Comparison of ENCODE assay signal across 8 mouse cellular contexts in the genomic region with DNA sequence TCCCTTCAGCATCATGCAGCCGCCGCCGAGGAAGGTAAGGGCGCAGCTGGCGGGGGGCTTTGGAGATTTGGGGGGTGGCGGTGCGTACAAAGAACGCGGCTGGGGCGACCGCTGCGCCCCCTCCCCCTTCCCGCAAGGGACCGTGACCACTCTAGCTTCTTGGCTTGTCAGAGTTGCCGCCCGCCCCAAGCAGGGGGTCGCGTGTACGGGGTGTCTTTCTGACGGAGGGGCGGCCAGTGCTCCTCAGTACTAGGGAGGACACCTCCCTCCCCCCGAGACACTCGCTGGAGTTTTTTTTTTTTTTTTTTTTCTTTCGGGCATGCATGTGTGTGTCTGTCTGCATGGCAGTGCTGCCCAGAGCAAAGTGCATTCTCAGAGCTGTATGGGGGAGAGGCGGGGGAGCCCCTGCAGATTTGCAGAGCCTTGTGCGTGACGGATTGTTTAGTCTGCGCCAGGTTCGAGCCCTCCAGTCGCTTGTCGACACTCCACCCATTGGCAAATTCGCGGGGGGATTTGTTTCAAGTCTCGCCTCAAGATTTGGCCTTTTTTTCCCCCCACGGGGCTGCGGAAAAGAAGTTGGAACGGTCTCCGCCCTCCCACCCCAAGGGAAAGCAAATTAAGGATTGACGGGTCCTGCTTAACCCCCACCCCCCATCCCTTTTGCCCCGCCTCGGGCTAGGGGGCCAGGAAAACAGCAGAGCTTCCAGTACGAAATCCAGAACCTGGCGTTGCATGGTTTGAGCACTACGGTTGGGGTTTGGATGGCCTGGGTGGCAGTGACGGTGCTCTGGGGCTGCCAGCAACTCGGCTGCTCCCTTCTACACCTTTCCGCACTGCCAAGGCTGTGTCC. TPM values are rescaled to one million over a fixed set of nuclear protein-coding genes. Genes with fewer than 3 reads are reported as not detected.
DNase-seq lines count a peak whose midpoint lies in the region; ATAC-seq and TF ChIP-seq lines count a peak whose summit lies in the region.

No protein-coding gene starts in this region.

- intact Hi-C loops in left cerebral cortex, adult 2 months (cut with DNase I): loop anchor here (2.0 kb wide), 2 partner anchors 46 to 122 kb away; no protein-coding TSS in a partner anchor

- H3K9ac ChIP-seq in hindbrain, embryonic 15.5 days: peak overlapping the region; percentile 95
- peak overlapping the region; percentile 78 for H3K9ac ChIP-seq in limb, embryonic 14.5 days (ENCODE audit: low read depth, low read length, severe bottlenecking)
- H3K9ac ChIP-seq in midbrain, embryonic 15.5 days: peak overlapping the region; percentile 87

- under 1% methylated on average over 47 of the region's 47 CpGs for WGBS in forebrain, embryonic 10.5 days
- WGBS in hindbrain, embryonic 15.5 days: 0% methylated on average over 46 of the region's 47 CpGs
- WGBS in limb, embryonic 14.5 days: under 1% methylated on average over 46 of the region's 47 CpGs
- WGBS in midbrain, embryonic 15.5 days: under 1% methylated on average over 47 of the region's 47 CpGs

- peak overlapping the region; percentile 59 for H3K4me2 ChIP-seq in hindbrain, embryonic 15.5 days
- peak overlapping the region; percentile 92 for H3K4me2 ChIP-seq in limb, embryonic 14.5 days (replicated peaks; ENCODE audit: low read depth, low read length, severe bottlenecking)
- peak overlapping the region; percentile 86 for H3K4me2 ChIP-seq in midbrain, embryonic 15.5 days

- peak overlapping the region; percentile 83 for H3K4me3 ChIP-seq in left cerebral cortex, adult 2 months
- peak overlapping the region; percentile 94 for H3K4me3 ChIP-seq in forebrain, embryonic 10.5 days
- H3K4me3 ChIP-seq in hindbrain, embryonic 15.5 days: peak overlapping the region; percentile 87
- H3K4me3 ChIP-seq in limb, embryonic 14.5 days (replicated peaks; ENCODE audit: low read length): peak overlapping the region; percentile 60
- peak overlapping the region; percentile 76 for H3K4me3 ChIP-seq in midbrain, embryonic 15.5 days

- H3K36me3 ChIP-seq in forebrain, embryonic 10.5 days (replicated peaks): peaks cover 34% of the 10 kb centered on the region
- H3K36me3 ChIP-seq in hindbrain, embryonic 15.5 days: peaks cover 8% of the 10 kb centered on the region; the same call in 1 of the 2 replicates
- H3K36me3 ChIP-seq in limb, embryonic 14.5 days (ENCODE audit: control insufficient read depth, insufficient read depth, low read length): peaks cover 20% of the 10 kb centered on the region; the same call in 1 of the 2 replicates
- H3K36me3 ChIP-seq in midbrain, embryonic 15.5 days (replicated peaks): 0 out of 2 replicates have a peak, but pooled peaks cover 3% of the 10 kb centered on the region

- peak in 1 of 2 experiments; percentile 30 for DNase-seq in left cerebral cortex, adult 2 months (ENCODE audit: extremely low spot score in 1 of 2, low spot score in 2 of 2)
- no peak for DNase-seq in left cerebral cortex, adult 18-20 months (ENCODE audit: low spot score in 2 of 2)
- peak; percentile 57 for DNase-seq in brain, adult 2 months (ENCODE audit: low read depth, low spot score)
- peak; percentile 61 for DNase-seq in forebrain, embryonic 10.5 days (ENCODE audit: extremely low spot score, low spot score)
- DNase-seq in limb, embryonic 14.5 days (ENCODE audit: low spot score): peak; percentile 32
- peak; percentile 70 for DNase-seq in thymus, postnatal 14 days

- peaks cover 25% of the 10 kb centered on the region for H3K4me1 ChIP-seq in forebrain, embryonic 10.5 days
- peaks cover 23% of the 10 kb centered on the region for H3K4me1 ChIP-seq in hindbrain, embryonic 15.5 days (replicated peaks)
- peaks cover 11% of the 10 kb centered on the region for H3K4me1 ChIP-seq in limb, embryonic 14.5 days (ENCODE audit: control insufficient read depth, insufficient read depth, low read length)
- H3K4me1 ChIP-seq in midbrain, embryonic 15.5 days: peaks cover 17% of the 10 kb centered on the region

- peak overlapping the region; percentile 93 for H3K27ac ChIP-seq in left cerebral cortex, adult 2 months
- peak overlapping the region; percentile 96 for H3K27ac ChIP-seq in forebrain, embryonic 10.5 days
- peak overlapping the region; percentile 99 for H3K27ac ChIP-seq in hindbrain, embryonic 15.5 days (replicated peaks)
- peak overlapping the region; percentile 97 for H3K27ac ChIP-seq in limb, embryonic 14.5 days (replicated peaks; ENCODE audit: low read depth, low read length)
- H3K27ac ChIP-seq in midbrain, embryonic 15.5 days: peak overlapping the region; percentile 98

- no peak for TF ChIP-seq CTCF in left cerebral cortex, adult 2 months (IDR thresholded peaks at IDR 0.05)

- no peaks in the 10 kb centered on the region for H3K9me3 ChIP-seq in forebrain, embryonic 10.5 days
- no peaks in the 10 kb centered on the region for H3K9me3 ChIP-seq in hindbrain, embryonic 15.5 days
- no peaks in the 10 kb centered on the region for H3K9me3 ChIP-seq in limb, embryonic 14.5 days (ENCODE audit: control insufficient read depth, low read length)
- no peaks in the 10 kb centered on the region for H3K9me3 ChIP-seq in midbrain, embryonic 15.5 days

- TF ChIP-seq POLR2A in limb, embryonic 14.5 days (IDR thresholded peaks at IDR 0.05; ENCODE audit: borderline replicate concordance, extremely low read depth, insufficient read depth, insufficient read length): no peak

- peak; percentile 28 for ATAC-seq in hindbrain, embryonic 15.5 days (ENCODE audit: low FRiP score, low read depth)
- ATAC-seq in limb, embryonic 14.5 days (ENCODE audit: low FRiP score, low read depth): 0 out of 2 replicates have a peak, but pooled peaks have one; percentile 1
- peak; percentile 15 for ATAC-seq in midbrain, embryonic 15.5 days (replicated peaks)

- no peaks in the 10 kb centered on the region for H3K27me3 ChIP-seq in forebrain, embryonic 10.5 days (ENCODE audit: poor library complexity, severe bottlenecking)
- H3K27me3 ChIP-seq in hindbrain, embryonic 15.5 days: no peaks in the 10 kb centered on the region
- H3K27me3 ChIP-seq in limb, embryonic 14.5 days (ENCODE audit: control insufficient read depth, insufficient read depth, low read length): no peaks in the 10 kb centered on the region
- no peaks in the 10 kb centered on the region for H3K27me3 ChIP-seq in midbrain, embryonic 15.5 days (replicated peaks)

RNA-seq across cellular contexts. Expression of a gene that starts 16.6 kb away (rescaled TPM):
- 10 to 100 TPM; 40.5 to 41.6 TPM for total RNA-seq in left cerebral cortex, adult 2 months (2021)
- total RNA-seq in left cerebral cortex, adult 18-20 months (2021): 10 to 100 TPM; 38.2 to 40.2 TPM
- polyA plus RNA-seq in forebrain, embryonic 10.5 days (2016; fragmentation: Nextera tagmentation; extraction: Ambion mirVana): 19.5 and 20.3 TPM in 2 replicates
- polyA plus RNA-seq in hindbrain, embryonic 15.5 days (2015; fragmentation: Nextera tagmentation; extraction: Ambion mirVana): 40.5 TPM in 2 replicates
- 21.9 and 22.0 TPM in 2 replicates for polyA plus RNA-seq in limb, embryonic 14.5 days (2012; rRNA removed)
- polyA plus RNA-seq in limb, embryonic 14.5 days (2014; fragmentation: Nextera tagmentation; extraction: Ambion mirVana): 19.9 and 24.5 TPM in 2 replicates
- 41.7 and 46.2 TPM in 2 replicates for polyA plus RNA-seq in midbrain, embryonic 15.5 days (2015; fragmentation: Nextera tagmentation; extraction: Ambion mirVana)

Comparison
In these comparisons a context has a peak if more than half of its experiments do, and no peak if none do; other contexts are left out.
1. DNase-seq: peak in brain, adult 2 months (single experiment), forebrain, embryonic 10.5 days (single experiment), limb, embryonic 14.5 days (single experiment) and thymus, postnatal 14 days (single experiment); none in left cerebral cortex, adult 18-20 months (0 of 2).
2. Peak in every context shown above with its lines, with median percentiles within 50 percentile points of each other: H3K27ac ChIP-seq, H3K4me3 ChIP-seq, ATAC-seq, H3K4me2 ChIP-seq and H3K9ac ChIP-seq.